Mouse (Mus musculus) WW6 (cell line): ENCODE results near the gene Hcn2.

Experiments used
- DNase-seq: peaks from one replicate; pipeline ENCODE4 v3.0.0-alpha.2; 2013; ENCODE audit warnings: low read depth, low spot score

The Hcn2 gene

GRCm38 (mm10) chr10:79708668-79709067 lies 7.8 kb upstream of the Hcn2 start:
- DNase-seq, result no peak

GRCm38 (mm10) chr10:79709307-79709706 lies 7.1 kb upstream of the Hcn2 start:
- DNase-seq, result no peak

- DNase-seq, result no peak
Measured at GRCm38 (mm10) chr10:79712029-79712428, 4.4 kb upstream of the Hcn2 start.

GRCm38 (mm10) chr10:79712499-79713126 lies 3.8 kb upstream of the Hcn2 start:
- peak; percentile 58 for DNase-seq

- DNase-seq, result no peak
Measured at GRCm38 (mm10) chr10:79713163-79713562, 3.3 kb upstream of the Hcn2 start.

GRCm38 (mm10) chr10:79714996-79715395 lies 1.4 kb upstream of the Hcn2 start:
- no peak for DNase-seq

- no peak for DNase-seq
Measured at GRCm38 (mm10) chr10:79716988-79717355, 538 bp downstream of the Hcn2 start.

- no peak for DNase-seq
Measured at GRCm38 (mm10) chr10:79717640-79718357, 1.4 kb downstream of the Hcn2 start.

GRCm38 (mm10) chr10:79721089-79721488 lies 4.7 kb downstream of the Hcn2 start:
- DNase-seq, result no peak

GRCm38 (mm10) chr10:79723047-79723446 lies 6.6 kb downstream of the Hcn2 start:
- DNase-seq, result no peak

GRCm38 (mm10) chr10:79723692-79724091 lies 7.3 kb downstream of the Hcn2 start:
- DNase-seq, result no peak

GRCm38 (mm10) chr10:79726090-79726489 lies 9.7 kb downstream of the Hcn2 start:
- DNase-seq, result no peak

GRCm38 (mm10) chr10:79728323-79729249 lies 12.2 kb downstream of the Hcn2 start:
- DNase-seq, result no peak

- no peak for DNase-seq
Measured at GRCm38 (mm10) chr10:79729357-79729965, 13.0 kb downstream of the Hcn2 start.

- no peak for DNase-seq
Measured at GRCm38 (mm10) chr10:79732500-79732899, 16.1 kb downstream of the Hcn2 start.

GRCm38 (mm10) chr10:79733847-79734246 lies 17.4 kb downstream of the Hcn2 start:
- DNase-seq, result no peak

- DNase-seq, result no peak
Measured at GRCm38 (mm10) chr10:79735361-79735760, 18.9 kb downstream of the Hcn2 start.

- DNase-seq, result no peak
Measured at GRCm38 (mm10) chr10:79736706-79737105, 20.3 kb downstream of the Hcn2 start.

- no peak for DNase-seq
Measured at GRCm38 (mm10) chr10:79738259-79738658, 21.8 kb downstream of the Hcn2 start.

- no peak for DNase-seq
Measured at GRCm38 (mm10) chr10:79739234-79739633, 22.8 kb downstream of the Hcn2 start.

GRCm38 (mm10) chr10:79740863-79741262 lies 24.4 kb downstream of the Hcn2 start:
- DNase-seq, result no peak

- no peak for DNase-seq
Measured at GRCm38 (mm10) chr10:79743161-79743560, 26.7 kb downstream of the Hcn2 start.
